Mouse (Mus musculus): ENCODE data around the gene Clec4a4. TPM values are rescaled to one million over a fixed set of nuclear protein-coding genes. Genes with fewer than 3 reads are reported as not detected.
"Not testable (repeated sequence)": the region's sequence is repeated elsewhere in the genome, so short reads cannot be mapped to it uniquely, and the experiment has no call there.

Gene Clec4a4
- not detected in 2 replicates for polyA plus RNA-seq (2015; fragmentation: Nextera tagmentation; extraction: Ambion mirVana)

GRCm38 (mm10) chr6:122989876-122990437, at the start of gene Clec4a4:
Gene Clec4a4 (plus strand): TSS chr6:122990367.
- 88% methylated on average over 6 of the region's 6 CpGs for WGBS
- no peak within 1 kb of the TSS for H3K4me3 ChIP-seq
- H3K27me3 ChIP-seq, result no peaks in the 10 kb centered on the region
- no peaks in the 10 kb centered on the region for H3K36me3 ChIP-seq
- H3K9me3 ChIP-seq, result 0 out of 2 replicates have a peak, but pooled peaks cover 4% of the 10 kb centered on the region
- no peak within 1 kb of the TSS for H3K9ac ChIP-seq
- no peak within 1 kb of the TSS for H3K4me2 ChIP-seq
- no peak for ATAC-seq (ENCODE audit: low FRiP score)
- no peaks in the 10 kb centered on the region for H3K4me1 ChIP-seq (replicated peaks)
- no peak within 1 kb of the TSS for H3K27ac ChIP-seq

DNA sequence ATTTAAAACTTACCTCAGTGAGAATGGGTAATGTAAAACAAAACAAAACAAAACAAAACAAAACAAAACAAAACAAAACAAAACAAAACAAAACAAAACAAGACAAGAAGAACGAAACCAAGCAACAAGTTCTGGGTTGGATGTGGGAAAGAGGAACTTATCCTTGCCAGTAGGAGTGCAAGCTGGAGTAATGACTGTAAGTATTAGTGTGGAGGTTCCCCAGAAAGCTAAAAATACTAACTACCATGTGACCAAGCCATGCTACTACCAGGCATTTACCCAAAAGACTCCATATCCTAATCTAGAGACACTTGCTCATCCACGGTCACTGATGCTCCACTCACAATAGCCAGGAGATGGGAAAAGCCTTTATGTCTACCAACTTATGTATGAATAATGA, 43.4 kb upstream of the Clec4a4 start:
- ATAC-seq (ENCODE audit: low FRiP score), result no peak
- H3K4me2 ChIP-seq, result no peak overlapping the region
- no peak overlapping the region for H3K9ac ChIP-seq
- 91% methylated on average over 2 of the region's 2 CpGs for WGBS
- no peaks in the 10 kb centered on the region for H3K36me3 ChIP-seq
- H3K4me1 ChIP-seq (replicated peaks), result no peaks in the 10 kb centered on the region
- H3K27ac ChIP-seq, result no peak overlapping the region
- H3K9me3 ChIP-seq, result no peaks in the 10 kb centered on the region
- H3K27me3 ChIP-seq, result no peaks in the 10 kb centered on the region
- no peak overlapping the region for H3K4me3 ChIP-seq

GRCm38 (mm10) chr6:122952401-122952800, 37.8 kb upstream of the Clec4a4 start, which contains the start of gene Clec4a3:
Gene Clec4a3 (plus strand): TSS chr6:122952515.
- no peak for ATAC-seq (ENCODE audit: low FRiP score)
- no peaks in the 10 kb centered on the region for H3K9me3 ChIP-seq
- no peaks in the 10 kb centered on the region for H3K27me3 ChIP-seq

GRCm38 (mm10) chr6:122964562-122964961, 25.6 kb upstream of the Clec4a4 start:
- Histone ChIP-seq H3K4me2 (no peak overlapping the region), H3K4me3 (no peak overlapping the region), H3K36me3 (no peaks in the 10 kb centered on the region), H3K4me1 (replicated peaks) (no peaks in the 10 kb centered on the region), H3K9ac (no peak overlapping the region), H3K27ac (no peak overlapping the region), H3K9me3 (no peaks in the 10 kb centered on the region), H3K27me3 (no peaks in the 10 kb centered on the region)
- 83% methylated on average over 2 of the region's 2 CpGs for WGBS
- ATAC-seq (ENCODE audit: low FRiP score), result no peak

More at GRCm38 (mm10) chr6:122952401-122952800, 37.8 kb upstream of the Clec4a4 start, which contains the start of gene Clec4a3:
- no peaks in the 10 kb centered on the region for H3K36me3 ChIP-seq
- H3K4me3 ChIP-seq, result no peak within 1 kb of the TSS
- H3K27ac ChIP-seq, result no peak within 1 kb of the TSS
- 84% methylated on average over 8 of the region's 8 CpGs for WGBS
- no peak within 1 kb of the TSS for H3K4me2 ChIP-seq
- H3K9ac ChIP-seq, result no peak within 1 kb of the TSS
- H3K4me1 ChIP-seq (replicated peaks), result no peaks in the 10 kb centered on the region

GRCm38 (mm10) chr6:122969048-122969447, 21.1 kb upstream of the Clec4a4 start:
- Histone ChIP-seq H3K4me1 (replicated peaks) (no peaks in the 10 kb centered on the region), H3K27me3 (no peaks in the 10 kb centered on the region), H3K4me2 (no peak overlapping the region), H3K4me3 (no peak overlapping the region), H3K9ac (no peak overlapping the region), H3K27ac (no peak overlapping the region), H3K9me3 (no peaks in the 10 kb centered on the region), H3K36me3 (no peaks in the 10 kb centered on the region)
- no peak for ATAC-seq (ENCODE audit: low FRiP score)
- 86% methylated on average over 2 of the region's 2 CpGs for WGBS

- H3K36me3 ChIP-seq; H3K27ac ChIP-seq; ATAC-seq (ENCODE audit: low FRiP score); H3K4me3 ChIP-seq; H3K4me1 ChIP-seq (replicated peaks); H3K4me2 ChIP-seq; H3K27me3 ChIP-seq; H3K9ac ChIP-seq; H3K9me3 ChIP-seq: not testable (repeated sequence)
- 87% methylated on average over 2 of the region's 2 CpGs for WGBS
Observed at GRCm38 (mm10) chr6:123004696-123005095, 14.5 kb downstream of the Clec4a4 start.

DNA sequence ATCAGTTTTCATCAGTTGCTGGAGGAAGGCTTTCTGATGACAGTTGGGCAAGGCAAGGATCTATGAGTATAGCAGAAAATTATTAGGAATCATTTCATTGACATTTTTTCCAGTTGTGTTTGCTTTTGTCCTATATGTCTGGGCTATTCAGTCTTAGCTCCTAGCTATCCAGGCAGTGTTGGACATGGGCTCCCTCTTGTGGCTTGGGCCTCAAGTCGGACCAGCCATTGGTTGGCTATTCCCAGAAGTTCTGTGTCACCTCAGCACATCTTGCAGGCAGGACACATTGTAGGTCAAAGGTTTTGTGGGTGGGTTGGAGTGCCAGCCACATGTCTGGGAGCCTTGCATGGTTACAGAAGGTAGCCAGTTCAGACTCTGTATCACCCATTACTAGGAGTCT, 15.4 kb downstream of the Clec4a4 start:
- Histone ChIP-seq H3K27me3 (no peaks in the 10 kb centered on the region), H3K9me3 (no peaks in the 10 kb centered on the region), H3K36me3 (no peaks in the 10 kb centered on the region), H3K4me3 (no peak overlapping the region), H3K4me2 (no peak overlapping the region), H3K9ac (no peak overlapping the region), H3K27ac (no peak overlapping the region), H3K4me1 (replicated peaks) (no peaks in the 10 kb centered on the region)
- no peak for ATAC-seq (ENCODE audit: low FRiP score)
- whole genome bisulfite sequencing, result 56% methylated on average over 1 of the region's 1 CpGs

GRCm38 (mm10) chr6:123049742-123050372, 59.7 kb downstream of the Clec4a4 start, which contains the start of gene Clec4b1:
Gene Clec4b1 (plus strand): TSS chr6:123049962.
- ATAC-seq (ENCODE audit: low FRiP score), result no peak
- H3K4me3 ChIP-seq, result no peak within 1 kb of the TSS
- H3K27me3 ChIP-seq, result no peaks in the 10 kb centered on the region
- no peak within 1 kb of the TSS for H3K4me2 ChIP-seq
- H3K9ac ChIP-seq, result no peak within 1 kb of the TSS
- H3K27ac ChIP-seq, result no peak within 1 kb of the TSS
- no peaks in the 10 kb centered on the region for H3K36me3 ChIP-seq
- 88% methylated on average over 2 of the region's 2 CpGs for WGBS
- no peaks in the 10 kb centered on the region for H3K4me1 ChIP-seq (replicated peaks)
- H3K9me3 ChIP-seq, result peaks cover 3% of the 10 kb centered on the region; the same call in 1 of the 2 replicates

Other genes starting within 250 kb of the Clec4a4 start
- 21.1 and 22.7 TPM in 2 replicates for gene Slc2a3, start 188.7 kb upstream of the Clec4a4 start, polyA plus RNA-seq (2015; fragmentation: Nextera tagmentation; extraction: Ambion mirVana)
- 6.0 and 6.2 TPM in 2 replicates for gene Foxj2, start 170.5 kb upstream of the Clec4a4 start, polyA plus RNA-seq (2015; fragmentation: Nextera tagmentation; extraction: Ambion mirVana)
- 1.7 TPM in 2 replicates for gene C3ar1, start 134.2 kb upstream of the Clec4a4 start, polyA plus RNA-seq (2015; fragmentation: Nextera tagmentation; extraction: Ambion mirVana)
- gene Necap1, start 115.9 kb upstream of the Clec4a4 start, polyA plus RNA-seq (2015; fragmentation: Nextera tagmentation; extraction: Ambion mirVana), result 121 and 130 TPM in 2 replicates
- 1.4 and 1.5 TPM in 2 replicates for gene Clec4a1, start 68.5 kb upstream of the Clec4a4 start, polyA plus RNA-seq (2015; fragmentation: Nextera tagmentation; extraction: Ambion mirVana)
- gene Clec4a3, start 37.9 kb upstream of the Clec4a4 start, polyA plus RNA-seq (2015; fragmentation: Nextera tagmentation; extraction: Ambion mirVana), result 1.2 and 1.6 TPM in 2 replicates
- gene Clec4b1, start 59.6 kb downstream of the Clec4a4 start, polyA plus RNA-seq (2015; fragmentation: Nextera tagmentation; extraction: Ambion mirVana), result not detected in 2 replicates
- 1.0 and 1.4 TPM in 2 replicates for gene Clec4a2, start 116.1 kb downstream of the Clec4a4 start, polyA plus RNA-seq (2015; fragmentation: Nextera tagmentation; extraction: Ambion mirVana)
- not detected in 2 replicates for gene Clec4b2, start 182.5 kb downstream of the Clec4a4 start, polyA plus RNA-seq (2015; fragmentation: Nextera tagmentation; extraction: Ambion mirVana)
- gene Clec4n, start 239.5 kb downstream of the Clec4a4 start, polyA plus RNA-seq (2015; fragmentation: Nextera tagmentation; extraction: Ambion mirVana), result 0.71 and 1.2 TPM in 2 replicates

Measured in hindbrain, embryonic 13.5 days (tissue).